Mouse (Mus musculus) left cerebral cortex, postnatal 25 days (tissue): ENCODE results near the gene Grid2. TPM values are rescaled to one million over a fixed set of nuclear protein-coding genes. Genes with fewer than 3 reads are reported as not detected.
A peak's percentile ranks its signal among the peaks of the same experiment; 100 is the strongest.

Experiments
- DNase-seq, 2 experiments: peaks; one replicate each; pipeline ENCODE4 v3.0.0; 2022; ENCODE audit warnings: low spot score in 2 of 2, mixed read lengths in 1 of 2
- intact Hi-C: fragments of 180-260 bp; cut with DNase I; formaldehyde crosslinking; loops from one replicate; pipeline ENCODE4 v1.15.1; 2025
- total RNA-seq, 2 experiments: library from RNA; stranded (reverse); gene quantifications; 2 replicates each; pipeline ENCODE4 v1.2.3; 2021

The Grid2 gene
- total RNA-seq, 2 experiments from 2014 or later = 17.2 to 23.7 TPM

DNA sequence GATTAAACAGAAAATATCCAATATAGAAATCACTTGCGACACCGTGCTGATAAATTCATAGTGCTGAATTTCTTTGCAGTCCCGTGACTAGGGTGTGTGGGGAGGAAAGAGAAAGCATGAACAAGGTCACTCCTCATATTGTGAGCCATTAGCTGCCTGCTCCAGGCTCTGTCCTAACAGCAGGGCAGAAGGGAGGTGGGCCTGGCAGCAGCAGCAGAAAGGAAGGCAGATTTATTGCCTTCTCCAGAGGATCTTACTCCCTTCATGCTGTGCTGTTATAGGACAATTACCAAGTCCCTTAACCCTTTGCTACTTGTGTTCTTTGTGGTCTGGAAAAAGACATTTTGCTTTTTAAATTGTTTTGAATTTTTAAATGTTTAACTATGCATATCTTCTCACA is 708.1 kb downstream of the Grid2 start:
- intact Hi-C loops = no loop called here
- DNase-seq = no peak

DNA sequence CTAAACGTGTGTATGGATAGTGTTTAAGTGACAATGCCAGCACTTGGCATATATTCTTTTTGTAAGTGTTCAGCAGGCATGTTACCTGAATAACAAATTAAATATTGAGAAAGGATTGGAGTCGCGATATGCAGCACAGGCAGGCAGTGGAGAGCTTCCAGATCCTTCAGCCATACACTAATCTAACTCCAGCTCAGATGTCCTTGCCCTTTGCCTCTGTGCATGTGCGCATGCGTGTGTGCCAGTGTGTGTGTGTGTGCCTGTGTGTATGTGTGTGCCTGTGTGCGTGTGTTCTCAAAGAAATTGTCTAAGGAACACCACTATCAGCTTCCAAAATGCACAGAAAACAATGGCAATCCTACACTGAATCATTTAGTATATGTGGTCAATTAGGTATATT is 708.6 kb downstream of the Grid2 start:
- DNase-seq = no peak
- intact Hi-C loops = no loop called here

DNA sequence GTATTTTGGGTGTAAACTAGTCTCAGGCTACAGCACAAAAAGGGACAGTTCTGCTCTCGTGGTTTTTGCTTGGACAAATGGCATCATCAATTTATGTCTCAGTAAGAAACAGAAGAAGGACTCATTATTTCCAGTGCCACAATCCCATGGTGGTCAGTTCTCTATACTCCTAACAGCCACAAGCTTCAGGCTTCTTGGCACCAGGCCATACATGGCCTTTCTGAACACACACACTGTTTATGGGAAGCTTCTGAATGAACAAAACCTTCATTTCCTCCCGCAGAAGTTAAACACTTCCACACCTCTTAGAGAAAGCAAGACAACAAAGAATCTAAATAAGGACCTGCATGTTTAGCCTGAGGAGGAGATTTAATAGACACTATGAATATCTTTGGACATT is 709.1 kb downstream of the Grid2 start:
- intact Hi-C loops = no loop called here
- no peak for DNase-seq

DNA sequence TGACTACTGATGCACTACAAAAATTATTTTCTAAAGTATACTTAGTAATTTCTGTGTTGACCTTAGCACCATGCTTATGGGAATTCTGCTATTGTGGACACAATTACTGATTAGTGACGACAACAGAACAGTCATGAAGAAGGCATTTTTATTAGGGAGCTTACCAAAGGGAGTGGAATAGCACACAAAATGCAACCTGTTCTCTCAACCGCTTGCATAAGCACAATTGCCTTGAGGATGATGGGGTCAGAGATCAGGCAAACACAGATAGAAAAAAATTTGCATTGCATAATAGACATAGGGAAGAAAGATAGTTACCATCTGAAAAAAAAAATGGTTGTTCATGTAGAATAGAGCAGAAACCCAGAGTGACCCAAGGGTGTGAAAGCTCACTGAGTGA is 790.4 kb downstream of the Grid2 start:
- intact Hi-C loops = no loop called here
- DNase-seq = no peak

DNA sequence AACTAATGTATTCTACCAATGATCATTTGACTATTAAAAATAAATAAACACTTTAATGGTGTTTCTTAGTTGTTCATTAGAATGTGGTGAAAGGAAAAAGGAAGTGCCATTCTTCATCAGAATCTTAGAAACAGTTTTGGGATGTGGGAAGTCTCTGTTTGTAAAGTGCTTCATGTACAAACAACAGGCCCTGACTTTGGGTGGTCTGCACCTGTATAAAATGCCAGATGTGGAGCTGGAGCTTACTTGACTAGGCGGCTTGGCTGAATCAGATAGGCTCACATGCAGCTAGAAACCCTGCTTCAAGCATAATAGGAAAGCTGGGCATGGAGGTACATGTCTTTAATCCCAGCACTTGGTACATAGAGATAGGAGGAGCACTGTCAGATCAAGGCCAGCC is 791.1 kb downstream of the Grid2 start:
- no peak for DNase-seq
- intact Hi-C loops = no loop called here

DNA sequence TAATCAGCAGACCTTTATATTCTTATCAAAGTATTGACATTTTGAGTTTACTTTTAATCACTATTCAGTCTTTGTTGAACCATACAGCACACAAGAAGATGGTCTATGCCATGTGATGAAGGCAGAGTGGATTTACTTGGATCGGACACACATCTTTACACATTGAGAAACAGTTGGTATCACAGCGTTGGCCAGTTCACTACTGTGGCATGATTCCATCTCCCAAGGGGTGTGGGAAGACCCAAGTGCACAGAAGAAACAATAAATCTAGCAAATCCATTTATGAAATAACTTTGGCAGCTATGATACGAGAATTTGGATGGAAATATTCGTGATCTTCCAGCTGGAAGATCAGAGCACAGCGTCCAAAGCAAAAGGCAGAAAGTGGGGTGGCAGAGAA is 792.3 kb downstream of the Grid2 start:
- intact Hi-C loops = no loop called here
- no peak for DNase-seq

DNA sequence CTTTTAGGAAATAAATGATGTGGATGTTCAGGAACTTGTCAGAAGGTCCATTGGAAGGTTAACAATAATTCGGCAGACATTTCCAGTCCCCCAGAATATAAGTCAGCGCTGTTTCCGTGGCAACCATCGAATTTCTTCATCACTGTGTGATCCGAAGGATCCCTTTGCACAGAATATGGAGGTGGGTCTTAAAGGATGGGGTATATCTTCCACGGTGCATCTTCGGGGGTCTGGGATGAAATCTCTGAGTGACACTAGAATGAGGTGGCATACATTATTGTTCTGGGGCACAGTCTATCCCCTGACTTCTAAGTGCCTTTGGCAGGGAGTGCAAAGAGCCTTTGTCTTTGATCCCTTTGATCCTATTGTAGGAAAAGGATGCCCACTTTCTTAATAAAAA is 808.2 kb downstream of the Grid2 start:
- intact Hi-C loops = no loop called here
- DNase-seq = no peak

DNA sequence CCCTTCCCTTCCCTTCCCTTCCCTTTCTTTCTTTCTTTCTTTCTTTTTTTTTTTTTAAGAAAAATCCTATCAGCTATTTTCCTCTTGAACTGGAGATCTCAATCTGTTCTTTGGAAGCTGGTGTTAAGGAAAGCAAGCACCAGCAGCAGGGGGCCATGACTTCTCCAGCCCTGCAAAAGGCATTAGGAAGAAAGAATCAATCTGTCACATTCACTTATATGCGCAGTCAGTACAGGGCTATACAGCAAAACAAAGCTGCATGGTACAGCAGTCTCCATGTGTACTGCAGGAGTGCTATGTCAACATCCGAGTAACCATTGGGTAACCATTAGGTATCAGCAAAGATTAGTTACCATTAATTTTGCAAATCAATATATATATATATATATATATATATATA is 809.0 kb downstream of the Grid2 start:
- intact Hi-C loops = no loop called here
- no peak for DNase-seq

DNA sequence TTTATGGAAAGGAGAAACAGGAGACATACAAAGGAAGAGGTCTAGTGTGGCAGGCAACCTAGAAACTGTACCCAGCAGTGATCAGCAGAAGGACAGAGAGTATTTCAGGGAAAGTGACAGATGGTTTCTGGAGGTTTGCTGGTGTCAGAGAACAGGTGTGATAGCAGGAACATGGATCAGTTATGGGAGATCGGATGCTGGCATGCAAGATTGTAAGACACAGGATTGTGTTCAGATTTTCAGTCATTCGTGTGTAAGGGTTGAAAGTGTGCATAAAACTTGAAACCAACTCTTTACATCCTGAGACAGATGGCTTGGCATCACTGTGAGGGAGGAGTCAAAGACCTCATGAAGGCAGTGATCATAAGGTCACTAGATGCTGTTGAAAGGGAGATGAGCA is 817.7 kb downstream of the Grid2 start:
- intact Hi-C loops = no loop called here
- no peak for DNase-seq

DNA sequence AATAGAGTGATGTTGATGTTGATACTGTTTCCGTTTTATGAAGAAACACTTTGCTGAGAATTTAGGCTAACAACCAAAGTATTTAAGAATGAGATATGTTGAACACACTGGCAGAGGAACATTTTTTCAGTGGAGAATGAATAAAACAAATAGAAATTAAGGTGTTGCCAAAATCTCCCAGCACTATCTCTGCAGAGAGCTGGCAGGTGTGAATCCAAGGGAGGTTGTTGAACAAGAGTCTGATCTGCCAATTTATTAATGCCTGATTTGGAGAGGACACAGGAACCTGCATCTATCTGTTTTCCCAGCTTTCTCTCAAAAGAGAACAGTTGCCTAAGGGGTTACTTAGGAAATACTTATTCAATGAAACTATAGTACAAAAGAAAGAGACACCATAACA is 822.2 kb downstream of the Grid2 start:
- DNase-seq = no peak
- intact Hi-C loops = no loop called here

DNA sequence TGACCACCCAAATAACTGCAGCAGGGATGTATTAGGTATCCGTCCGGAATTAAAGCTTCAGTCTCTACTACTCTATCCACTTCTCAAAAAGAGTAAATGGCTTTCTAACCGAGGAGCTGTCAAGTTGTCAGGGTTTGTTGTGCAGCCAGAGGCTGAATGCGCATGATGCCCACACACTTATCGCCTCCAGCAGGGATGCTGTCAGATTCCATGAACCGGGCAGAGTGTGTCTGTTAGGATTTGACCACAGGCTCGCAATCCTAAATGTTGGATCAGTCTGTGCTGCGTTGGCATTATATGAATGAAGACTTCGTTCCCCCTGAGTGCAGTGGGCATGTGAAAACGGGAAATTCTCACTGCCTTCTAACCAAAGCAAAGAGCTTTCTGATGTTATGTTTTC is 843.0 kb downstream of the Grid2 start:
- intact Hi-C loops = no loop called here
- DNase-seq = no peak

DNA sequence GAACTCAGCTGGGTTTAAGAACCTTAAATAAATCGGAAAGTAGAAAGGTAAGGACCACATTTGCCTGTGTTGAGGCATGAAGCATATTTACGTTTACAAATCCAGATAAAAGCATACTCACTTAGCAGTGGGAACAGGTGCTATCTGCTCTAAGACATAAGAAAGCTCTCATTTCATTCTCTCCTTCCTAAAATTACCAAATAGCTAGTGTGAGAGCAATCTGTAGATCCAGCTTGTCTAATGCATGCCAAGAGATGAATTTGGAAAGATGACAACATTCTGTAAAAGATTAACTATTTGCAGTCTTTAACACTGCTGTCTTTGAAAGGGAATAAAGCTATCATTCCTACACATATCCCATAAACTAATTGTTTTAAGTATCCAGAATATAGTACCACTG is 858.9 kb downstream of the Grid2 start:
- intact Hi-C loops = no loop called here

DNA sequence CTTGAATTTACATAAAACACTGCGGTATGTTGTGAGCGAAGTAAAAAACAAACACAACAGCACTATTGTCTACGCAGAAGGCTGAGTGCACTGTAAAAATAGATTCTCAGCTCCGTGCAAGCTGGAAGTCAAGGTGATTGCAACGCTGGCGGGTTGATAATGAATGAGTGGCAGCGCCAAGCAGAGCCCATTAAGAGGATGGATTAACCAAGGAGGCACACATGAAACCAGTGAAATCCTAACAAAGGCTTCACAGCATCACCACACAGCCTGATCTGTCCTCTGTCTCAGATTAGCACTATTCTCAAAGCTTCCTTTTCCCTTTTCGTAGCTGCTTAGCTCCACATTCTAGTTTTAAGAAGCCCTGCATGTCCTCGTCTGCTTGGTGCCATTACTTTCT is 880.6 kb downstream of the Grid2 start:
- intact Hi-C loops = no loop called here
- DNase-seq = no peak

More for the DNA sequence above, 858.9 kb downstream of the Grid2 start:
- DNase-seq = no peak

DNA sequence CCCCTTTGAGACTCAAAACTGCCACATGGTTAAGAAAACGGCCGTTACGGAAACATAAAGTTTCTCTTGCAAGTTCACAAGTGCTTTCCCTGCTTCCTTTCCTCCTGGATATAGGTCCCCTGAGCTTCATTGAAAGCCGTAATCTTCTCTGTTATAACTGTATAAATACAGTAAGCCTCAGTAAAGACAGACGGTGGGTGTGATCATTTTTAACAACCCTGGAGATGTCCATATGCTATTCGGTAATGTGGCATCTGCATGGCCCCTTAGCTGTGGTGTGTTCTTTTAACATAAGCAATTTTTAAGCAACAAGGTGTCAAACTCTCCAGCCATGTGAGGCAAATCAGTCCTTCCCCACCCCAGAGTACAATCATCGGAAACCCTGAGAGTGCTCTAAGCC is 892.9 kb downstream of the Grid2 start:
- no peak for DNase-seq
- intact Hi-C loops = no loop called here

DNA sequence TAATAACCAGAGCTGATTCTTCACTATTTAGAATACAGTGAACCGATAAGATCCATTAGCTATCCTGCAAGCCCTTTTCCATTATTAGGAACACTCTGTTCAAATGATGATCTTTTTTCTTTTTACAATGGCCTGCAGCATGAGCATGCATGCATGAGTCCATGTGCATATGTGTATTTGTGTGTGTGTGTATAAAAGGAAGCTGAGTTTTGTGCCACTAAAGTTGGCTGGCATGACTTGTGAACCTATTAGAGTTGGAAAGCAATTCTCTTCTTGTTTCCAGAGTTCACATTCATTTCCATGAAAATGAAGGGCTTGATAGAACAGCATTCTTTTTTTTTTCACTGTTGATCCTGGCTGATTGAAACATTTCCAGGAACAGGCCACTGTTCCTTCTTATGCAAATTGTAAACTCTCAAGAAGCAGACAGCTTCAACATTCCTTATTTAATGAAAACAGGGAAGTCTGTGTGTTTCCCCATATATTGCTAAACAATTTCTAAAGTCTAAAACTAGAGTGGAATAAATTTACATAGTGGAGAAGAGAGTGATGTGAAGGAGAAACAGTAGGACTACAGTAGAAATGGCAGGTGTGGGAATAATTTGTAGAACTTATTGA is 919.4 kb downstream of the Grid2 start:
- intact Hi-C loops = no loop called here
- DNase-seq = no peak

DNA sequence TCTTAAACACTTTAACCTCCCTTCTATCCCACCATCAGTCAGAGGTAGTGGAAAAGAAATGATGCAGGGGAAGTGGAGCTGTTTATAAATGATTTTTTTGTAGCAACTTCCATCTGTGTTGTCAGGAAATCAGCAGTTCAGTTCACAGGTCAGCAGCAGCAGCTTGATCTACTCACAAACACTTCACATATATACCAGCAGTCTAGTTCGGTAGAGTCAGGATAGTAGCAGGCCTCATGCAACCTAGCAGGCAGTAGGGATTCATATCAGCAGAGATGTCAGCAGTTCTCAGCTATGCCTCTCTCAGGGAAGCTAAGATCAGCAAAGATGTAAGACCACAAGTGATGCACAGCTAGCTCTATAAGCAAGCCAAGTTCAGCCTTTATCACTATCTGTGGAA is 938.0 kb downstream of the Grid2 start:
- DNase-seq = no peak
- intact Hi-C loops = no loop called here

DNA sequence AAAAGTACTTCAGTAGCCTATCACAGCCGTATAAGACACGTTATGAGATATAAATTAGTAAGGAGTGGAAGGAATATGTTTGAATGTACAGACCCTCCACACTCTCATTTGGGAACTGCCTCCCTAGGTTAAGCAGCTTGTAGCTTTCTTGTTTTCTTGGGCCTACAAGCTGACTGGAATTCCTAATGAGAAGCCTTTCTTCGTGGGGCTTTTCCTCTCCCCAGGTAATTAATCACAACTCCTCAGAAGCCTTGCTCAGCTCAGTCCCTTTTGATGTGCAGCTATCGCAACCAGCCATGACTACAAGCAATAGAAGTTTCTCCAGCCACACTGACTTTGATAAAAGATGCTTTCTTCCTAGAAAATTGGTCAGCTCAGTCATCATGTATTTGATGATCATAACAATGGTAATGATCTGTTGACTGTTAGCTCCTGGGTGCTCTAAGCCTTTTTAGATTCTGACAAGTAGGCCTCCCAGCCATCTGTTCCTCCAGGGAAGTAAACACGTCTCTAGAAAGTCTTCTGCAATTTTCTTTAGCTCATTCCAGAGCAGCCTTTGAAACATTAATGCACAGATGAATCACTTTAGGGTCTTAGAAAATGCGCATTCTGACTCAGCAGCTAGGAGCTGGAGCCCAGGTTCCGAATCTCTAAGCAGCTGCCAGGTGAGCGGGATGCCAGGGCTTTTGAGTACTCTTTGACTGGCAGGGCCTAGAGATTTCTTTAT is 946.9 kb downstream of the Grid2 start:
- peak; percentile 11 to 58 for DNase-seq
- intact Hi-C loops = no loop called here

DNA sequence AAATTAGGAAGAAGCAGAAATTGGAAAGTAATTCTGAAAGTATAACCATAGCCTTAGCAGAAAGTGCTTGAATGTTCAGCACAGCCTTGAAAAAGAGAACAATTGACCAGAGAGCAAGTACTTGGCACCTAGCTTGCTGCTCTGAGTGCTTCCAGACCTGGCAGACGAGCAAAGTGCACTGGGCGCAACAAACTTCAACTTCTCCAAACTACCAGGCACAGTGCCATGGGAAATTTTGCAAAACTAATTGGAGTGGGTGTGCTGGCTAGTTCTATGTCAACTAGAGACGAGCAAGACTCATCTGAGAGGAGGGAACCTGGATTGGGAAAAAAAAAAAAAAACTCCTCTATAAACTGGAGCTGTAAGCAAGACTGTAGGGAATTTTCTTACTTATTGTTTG is 980.7 kb downstream of the Grid2 start:
- DNase-seq = peak; percentile 4 to 32
- intact Hi-C loops = no loop called here

DNA sequence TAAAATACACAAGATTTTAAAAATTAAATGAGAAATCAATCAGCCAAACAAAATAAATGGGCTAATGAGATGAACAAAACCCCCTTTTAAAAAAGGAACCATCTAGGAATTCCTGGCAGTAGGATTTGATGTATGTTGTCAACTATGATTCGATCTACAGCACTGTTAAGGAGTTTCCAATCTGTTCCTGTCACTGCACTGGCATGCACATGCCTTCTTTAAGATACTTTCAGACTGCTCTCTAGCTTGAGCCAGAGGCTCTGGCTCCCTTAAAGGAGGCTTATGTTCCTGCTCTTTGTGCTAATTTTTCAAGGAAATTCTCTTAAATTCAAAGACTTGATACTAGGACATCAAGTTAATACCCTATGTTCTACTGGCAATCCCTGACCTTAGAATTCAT is 984.9 kb downstream of the Grid2 start:
- intact Hi-C loops = no loop called here
- no peak for DNase-seq

DNA sequence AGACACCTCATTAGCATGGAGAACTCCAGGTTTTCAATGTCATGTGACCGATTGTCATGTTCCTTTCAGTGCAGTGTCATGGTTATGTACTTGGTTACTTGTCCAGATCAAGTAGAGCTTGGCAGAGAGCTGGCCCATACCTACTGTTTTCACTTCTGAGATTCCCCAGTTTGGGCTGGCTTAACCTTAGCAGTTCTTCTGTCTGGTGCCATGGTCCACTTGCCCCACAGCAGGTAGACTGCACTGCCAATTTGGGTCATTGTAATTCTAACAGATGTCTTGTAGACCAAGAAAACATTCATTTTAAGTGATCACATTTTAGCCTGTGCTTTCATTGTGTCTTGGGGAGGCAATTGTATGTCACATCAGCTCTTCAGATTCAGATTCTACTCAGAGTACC is 990.3 kb downstream of the Grid2 start:
- intact Hi-C loops = no loop called here
- no peak for DNase-seq

DNA sequence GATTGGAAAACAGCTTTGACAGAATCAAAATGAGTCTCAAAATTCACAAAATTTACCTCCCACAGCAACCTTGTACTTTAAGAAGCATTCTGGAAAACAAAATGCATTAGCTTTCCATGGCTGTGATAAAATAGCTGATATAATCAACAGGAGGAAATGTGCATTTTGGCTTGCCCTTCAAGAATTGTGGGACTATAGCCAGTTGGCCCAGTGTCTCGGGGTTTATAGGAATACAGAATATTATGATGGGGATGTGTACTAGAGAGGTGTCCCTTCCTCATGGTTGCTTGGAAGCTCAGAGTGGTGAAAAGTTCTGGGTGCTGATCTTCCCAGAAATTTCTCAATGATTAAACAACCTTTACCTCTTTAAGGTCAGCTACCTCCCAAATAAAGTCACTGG is 995.4 kb downstream of the Grid2 start:
- DNase-seq = no peak
- intact Hi-C loops = no loop called here

DNA sequence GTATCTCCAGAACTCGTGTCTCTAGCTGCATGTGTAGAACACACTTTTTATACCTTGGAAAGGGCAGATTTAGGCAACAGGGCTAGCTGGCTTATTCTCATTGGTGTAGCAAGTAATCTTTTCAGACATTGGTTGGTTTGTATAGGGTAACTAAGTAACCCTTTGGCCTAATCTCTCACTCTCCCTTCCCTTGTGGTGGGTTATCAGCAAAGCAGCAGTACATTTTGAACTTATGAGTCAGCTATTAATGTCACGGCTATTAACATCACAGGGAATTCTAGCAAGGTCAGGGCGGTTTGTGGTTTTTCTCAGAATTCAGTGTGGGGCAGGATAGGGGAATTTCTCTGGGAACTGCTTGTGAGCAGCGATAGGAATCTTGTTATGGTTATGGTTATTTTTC is 1007.8 kb downstream of the Grid2 start:
- intact Hi-C loops = no loop called here

More for the DNA sequence above, 1007.8 kb downstream of the Grid2 start:
- DNase-seq = no peak
